Mouse (Mus musculus): Measurements from ENCODE around the gene Akap13. TPM values are rescaled to one million over a fixed set of nuclear protein-coding genes. Genes with fewer than 3 reads are reported as not detected.
"Not testable (repeated sequence)": the region's sequence is repeated elsewhere in the genome, so short reads cannot be mapped to it uniquely, and the experiment has no call there.

Gene Akap13
- polyA plus RNA-seq, 1 experiment from 2014 or later, result 25.8 TPM

- no peaks in the 10 kb centered on the region for H3K27me3 ChIP-seq (replicated peaks)
- 89% methylated on average over 2 of the region's 2 CpGs for WGBS
- ATAC-seq (ENCODE audit: low FRiP score, low read depth), result no peak
These were observed 142.5 kb downstream of the Akap13 start for GRCm38 (mm10) chr7:75597840-75598239.

GRCm38 (mm10) chr7:75600360-75601075, 145.2 kb downstream of the Akap13 start:
- no peaks in the 10 kb centered on the region for H3K36me3 ChIP-seq
- H3K4me2 ChIP-seq (replicated peaks), result no peak overlapping the region
- 92% methylated on average over 6 of the region's 6 CpGs for WGBS
- H3K27me3 ChIP-seq (replicated peaks), result no peaks in the 10 kb centered on the region
- no peaks in the 10 kb centered on the region for H3K4me1 ChIP-seq
- ATAC-seq (ENCODE audit: low FRiP score, low read depth), result no peak
- no peaks in the 10 kb centered on the region for H3K9me3 ChIP-seq
- H3K4me3 ChIP-seq, result no peak overlapping the region
- no peak overlapping the region for H3K27ac ChIP-seq
- H3K9ac ChIP-seq, result no peak overlapping the region

More at GRCm38 (mm10) chr7:75597840-75598239, 142.5 kb downstream of the Akap13 start:
- H3K27ac ChIP-seq, result no peak overlapping the region
- H3K4me3 ChIP-seq, result no peak overlapping the region
- no peak overlapping the region for H3K4me2 ChIP-seq (replicated peaks)
- H3K4me1 ChIP-seq, result no peaks in the 10 kb centered on the region
- no peak overlapping the region for H3K9ac ChIP-seq
- H3K36me3 ChIP-seq, result no peaks in the 10 kb centered on the region
- H3K9me3 ChIP-seq, result no peaks in the 10 kb centered on the region

GRCm38 (mm10) chr7:75607248-75607647, 151.9 kb downstream of the Akap13 start:
- WGBS, result 90% methylated on average over 3 of the region's 3 CpGs
- ATAC-seq (ENCODE audit: low FRiP score, low read depth), result no peak
- Histone ChIP-seq H3K4me1 (no peaks in the 10 kb centered on the region), H3K4me3 (no peak overlapping the region), H3K4me2 (replicated peaks) (no peak overlapping the region), H3K27me3 (replicated peaks) (no peaks in the 10 kb centered on the region), H3K9ac (no peak overlapping the region), H3K36me3 (peaks cover 26% of the 10 kb centered on the region), H3K27ac (no peak overlapping the region), H3K9me3 (no peaks in the 10 kb centered on the region)

GRCm38 (mm10) chr7:75608716-75609115, 153.4 kb downstream of the Akap13 start:
- WGBS, result 81% methylated on average over 5 of the region's 5 CpGs

GRCm38 (mm10) chr7:75609456-75610262, 154.3 kb downstream of the Akap13 start:
- peaks cover 26% of the 10 kb centered on the region for H3K36me3 ChIP-seq
- no peak overlapping the region for H3K4me3 ChIP-seq
- H3K27me3 ChIP-seq (replicated peaks), result no peaks in the 10 kb centered on the region
- no peak overlapping the region for H3K27ac ChIP-seq
- H3K9me3 ChIP-seq, result no peaks in the 10 kb centered on the region
- WGBS, result 90% methylated on average over 14 of the region's 14 CpGs
- ATAC-seq (ENCODE audit: low FRiP score, low read depth), result no peak
- no peaks in the 10 kb centered on the region for H3K4me1 ChIP-seq
- H3K9ac ChIP-seq, result no peak overlapping the region
- no peak overlapping the region for H3K4me2 ChIP-seq (replicated peaks)

More at GRCm38 (mm10) chr7:75608716-75609115, 153.4 kb downstream of the Akap13 start:
- Histone ChIP-seq H3K27ac (no peak overlapping the region), H3K4me2 (replicated peaks) (no peak overlapping the region), H3K27me3 (replicated peaks) (no peaks in the 10 kb centered on the region), H3K4me3 (no peak overlapping the region), H3K9me3 (no peaks in the 10 kb centered on the region), H3K9ac (no peak overlapping the region), H3K36me3 (peaks cover 26% of the 10 kb centered on the region), H3K4me1 (no peaks in the 10 kb centered on the region)
- no peak for ATAC-seq (ENCODE audit: low FRiP score, low read depth)

- WGBS, result 89% methylated on average over 9 of the region's 9 CpGs
- Histone ChIP-seq H3K36me3 (peaks cover 26% of the 10 kb centered on the region), H3K4me2 (replicated peaks) (no peak overlapping the region), H3K27me3 (replicated peaks) (no peaks in the 10 kb centered on the region), H3K4me3 (no peak overlapping the region), H3K9me3 (no peaks in the 10 kb centered on the region), H3K27ac (no peak overlapping the region), H3K4me1 (no peaks in the 10 kb centered on the region), H3K9ac (no peak overlapping the region)
- no peak for ATAC-seq (ENCODE audit: low FRiP score, low read depth)
These were observed 155.1 kb downstream of the Akap13 start for GRCm38 (mm10) chr7:75610391-75610790.

GRCm38 (mm10) chr7:75611261-75611950, 156.1 kb downstream of the Akap13 start:
- peaks cover 26% of the 10 kb centered on the region for H3K36me3 ChIP-seq
- WGBS, result 93% methylated on average over 15 of the region's 15 CpGs
- no peak for ATAC-seq (ENCODE audit: low FRiP score, low read depth)

GRCm38 (mm10) chr7:75612000-75612682, 156.8 kb downstream of the Akap13 start:
- peaks cover 26% of the 10 kb centered on the region for H3K36me3 ChIP-seq
- WGBS, result 88% methylated on average over 13 of the region's 13 CpGs
- no peak overlapping the region for H3K4me2 ChIP-seq (replicated peaks)
- no peaks in the 10 kb centered on the region for H3K9me3 ChIP-seq
- no peak overlapping the region for H3K27ac ChIP-seq
- no peaks in the 10 kb centered on the region for H3K27me3 ChIP-seq (replicated peaks)
- no peaks in the 10 kb centered on the region for H3K4me1 ChIP-seq
- H3K4me3 ChIP-seq, result no peak overlapping the region
- H3K9ac ChIP-seq, result no peak overlapping the region
- no peak for ATAC-seq (ENCODE audit: low FRiP score, low read depth)

More at GRCm38 (mm10) chr7:75611261-75611950, 156.1 kb downstream of the Akap13 start:
- Histone ChIP-seq H3K4me1 (no peaks in the 10 kb centered on the region), H3K9ac (no peak overlapping the region), H3K4me3 (no peak overlapping the region), H3K9me3 (no peaks in the 10 kb centered on the region), H3K27me3 (replicated peaks) (no peaks in the 10 kb centered on the region), H3K4me2 (replicated peaks) (no peak overlapping the region), H3K27ac (no peak overlapping the region)

- no peak overlapping the region for H3K27ac ChIP-seq
- no peak overlapping the region for H3K4me2 ChIP-seq (replicated peaks)
- peaks cover 26% of the 10 kb centered on the region for H3K36me3 ChIP-seq
- no peak overlapping the region for H3K4me3 ChIP-seq
- H3K9me3 ChIP-seq, result no peaks in the 10 kb centered on the region
- ATAC-seq (ENCODE audit: low FRiP score, low read depth), result no peak
- H3K27me3 ChIP-seq (replicated peaks), result no peaks in the 10 kb centered on the region
- H3K9ac ChIP-seq, result no peak overlapping the region
- H3K4me1 ChIP-seq, result no peaks in the 10 kb centered on the region
These were observed 157.3 kb downstream of the Akap13 start for GRCm38 (mm10) chr7:75612683-75613053.

GRCm38 (mm10) chr7:75613240-75613639, 157.9 kb downstream of the Akap13 start:
- 73% methylated on average over 5 of the region's 5 CpGs for WGBS
- H3K4me3 ChIP-seq, result no peak overlapping the region
- ATAC-seq (ENCODE audit: low FRiP score, low read depth), result no peak
- H3K27ac ChIP-seq, result no peak overlapping the region
- no peak overlapping the region for H3K9ac ChIP-seq
- no peak overlapping the region for H3K4me2 ChIP-seq (replicated peaks)
- H3K9me3 ChIP-seq, result no peaks in the 10 kb centered on the region
- H3K36me3 ChIP-seq, result peaks cover 26% of the 10 kb centered on the region
- no peaks in the 10 kb centered on the region for H3K4me1 ChIP-seq
- no peaks in the 10 kb centered on the region for H3K27me3 ChIP-seq (replicated peaks)

GRCm38 (mm10) chr7:75614826-75615225, 159.5 kb downstream of the Akap13 start:
- 95% methylated on average over 8 of the region's 8 CpGs for WGBS
- no peak overlapping the region for H3K4me2 ChIP-seq (replicated peaks)
- H3K27ac ChIP-seq, result no peak overlapping the region
- no peak overlapping the region for H3K9ac ChIP-seq
- no peaks in the 10 kb centered on the region for H3K4me1 ChIP-seq
- H3K4me3 ChIP-seq, result no peak overlapping the region
- no peak for ATAC-seq (ENCODE audit: low FRiP score, low read depth)
- peaks cover 16% of the 10 kb centered on the region for H3K36me3 ChIP-seq
- no peaks in the 10 kb centered on the region for H3K27me3 ChIP-seq (replicated peaks)
- no peaks in the 10 kb centered on the region for H3K9me3 ChIP-seq

GRCm38 (mm10) chr7:75617246-75617645, 161.9 kb downstream of the Akap13 start:
- not testable (repeated sequence) for H3K27ac ChIP-seq; H3K9ac ChIP-seq; H3K27me3 ChIP-seq (replicated peaks); H3K36me3 ChIP-seq; H3K4me2 ChIP-seq (replicated peaks); ATAC-seq (ENCODE audit: low FRiP score, low read depth); H3K4me3 ChIP-seq; H3K4me1 ChIP-seq; H3K9me3 ChIP-seq
- WGBS, result 98% methylated on average over 4 of the region's 4 CpGs
